Mouse (Mus musculus): ENCODE measurements around the gene Ebp. TPM values are rescaled to one million over a fixed set of nuclear protein-coding genes. Genes with fewer than 3 reads are reported as not detected.

Gene Ebp
- polyA plus RNA-seq (2016; fragmentation: Nextera tagmentation; extraction: Ambion mirVana): 23.3 and 28.2 TPM in 2 replicates

DNA sequence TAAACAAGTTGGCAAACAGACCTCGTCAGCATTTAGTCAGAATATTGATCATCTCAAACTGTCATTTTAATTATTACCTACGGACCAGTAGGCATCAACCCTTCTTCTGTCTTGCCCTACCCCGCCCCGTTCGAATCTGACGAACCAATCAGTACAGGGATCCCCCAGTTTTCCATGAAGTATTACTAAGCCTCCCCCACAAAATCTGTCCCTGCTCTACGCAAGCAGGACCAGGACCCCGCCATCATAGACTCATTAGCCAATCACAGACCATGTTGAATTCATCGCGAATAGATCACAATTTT lies at the start of gene Ebp:
Gene Ebp (minus strand): TSS at position 94 of the 305 bp plus-strand sequence.
- H3K4me3 ChIP-seq (replicated peaks): peak within 1 kb of the TSS; percentile 49
- no peaks in the 10 kb centered on the region for H3K4me1 ChIP-seq (replicated peaks)
- peak within 1 kb of the TSS; percentile 51 for H3K9ac ChIP-seq (replicated peaks)
- 30% methylated on average over 10 of the region's 10 CpGs for WGBS
- H3K4me2 ChIP-seq: peak within 1 kb of the TSS; percentile 58
- ATAC-seq (ENCODE audit: insufficient number of reproducible peaks, insufficient read depth, low FRiP score, low TSS enrichment, low read depth): peak; percentile 26; the same call in 1 of the 2 replicates
- H3K27ac ChIP-seq: peak within 1 kb of the TSS; percentile 73
- H3K9me3 ChIP-seq: 0 out of 2 replicates have a peak, but pooled peaks cover 4% of the 10 kb centered on the region
- no peaks in the 10 kb centered on the region for H3K36me3 ChIP-seq
- H3K27me3 ChIP-seq: no peaks in the 10 kb centered on the region

- 82% methylated on average over 13 of the region's 13 CpGs for WGBS
- Histone ChIP-seq H3K27me3 (no peaks in the 10 kb centered on the region), H3K9ac (replicated peaks) (no peak overlapping the region), H3K4me1 (replicated peaks) (no peaks in the 10 kb centered on the region), H3K9me3 (no peaks in the 10 kb centered on the region), H3K27ac (no peak overlapping the region), H3K36me3 (peaks cover 19% of the 10 kb centered on the region), H3K4me3 (replicated peaks) (no peak overlapping the region), H3K4me2 (no peak overlapping the region)
- ATAC-seq (ENCODE audit: insufficient number of reproducible peaks, insufficient read depth, low FRiP score, low TSS enrichment, low read depth): no peak
Observed at GRCm38 (mm10) chrX:8238804-8239395, 45.6 kb upstream of the Ebp start.

DNA sequence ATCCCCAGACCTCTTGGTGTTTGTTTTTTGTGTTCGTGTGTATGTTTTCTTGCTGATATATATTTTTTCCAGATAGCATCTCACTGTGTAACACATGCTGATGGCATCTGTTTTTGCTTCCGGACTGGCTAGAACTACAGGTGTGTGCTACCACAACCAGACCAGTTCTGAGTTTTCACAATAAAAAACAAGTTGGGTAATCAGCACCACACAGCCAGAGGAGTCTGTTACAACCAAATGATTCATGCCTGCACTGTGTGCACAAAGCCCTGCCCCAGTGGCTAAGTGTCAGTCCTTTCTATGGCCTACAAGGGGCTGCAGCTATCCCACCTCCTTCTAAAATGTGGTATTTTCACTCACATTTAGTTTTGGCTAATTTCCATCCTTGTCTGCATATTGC lies 43.4 kb upstream of the Ebp start:
- Histone ChIP-seq H3K27ac (no peak overlapping the region), H3K36me3 (peaks cover 8% of the 10 kb centered on the region), H3K9ac (replicated peaks) (no peak overlapping the region), H3K4me3 (replicated peaks) (no peak overlapping the region), H3K4me1 (replicated peaks) (no peaks in the 10 kb centered on the region), H3K4me2 (no peak overlapping the region), H3K27me3 (no peaks in the 10 kb centered on the region), H3K9me3 (no peaks in the 10 kb centered on the region)
- ATAC-seq (ENCODE audit: insufficient number of reproducible peaks, insufficient read depth, low FRiP score, low TSS enrichment, low read depth): no peak
- 73% methylated on average over 2 of the region's 2 CpGs for WGBS

DNA sequence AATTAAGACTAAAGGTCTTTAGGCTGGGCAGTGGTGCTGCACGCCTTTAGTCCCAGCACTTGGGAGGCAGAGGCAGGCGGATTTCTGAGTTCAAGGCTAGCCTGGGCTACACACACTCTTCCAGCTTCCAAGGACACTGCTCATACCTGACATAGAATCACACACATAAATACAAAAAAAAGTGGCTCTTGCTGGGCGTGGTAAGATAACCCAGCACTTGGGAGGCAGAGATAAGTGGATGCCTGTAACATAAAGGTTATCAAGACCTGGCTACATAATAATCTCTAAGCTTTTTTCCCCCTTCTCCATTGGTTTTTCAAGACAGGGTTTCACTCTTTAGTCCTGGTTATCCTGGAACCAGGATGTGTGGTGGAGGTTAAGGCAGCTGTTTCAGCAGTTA lies 40.3 kb upstream of the Ebp start:
- no peaks in the 10 kb centered on the region for H3K36me3 ChIP-seq
- no peaks in the 10 kb centered on the region for H3K9me3 ChIP-seq
- H3K4me1 ChIP-seq (replicated peaks): no peaks in the 10 kb centered on the region
- no peaks in the 10 kb centered on the region for H3K27me3 ChIP-seq
- no peak overlapping the region for H3K9ac ChIP-seq (replicated peaks)
- no peak overlapping the region for H3K27ac ChIP-seq
- H3K4me2 ChIP-seq: no peak overlapping the region
- ATAC-seq (ENCODE audit: insufficient number of reproducible peaks, insufficient read depth, low FRiP score, low TSS enrichment, low read depth): no peak
- no peak overlapping the region for H3K4me3 ChIP-seq (replicated peaks)
- WGBS: 86% methylated on average over 3 of the region's 3 CpGs

GRCm38 (mm10) chrX:8230272-8230671 lies 37.0 kb upstream of the Ebp start:
- Histone ChIP-seq H3K36me3 (no peaks in the 10 kb centered on the region), H3K4me3 (replicated peaks) (no peak overlapping the region), H3K27me3 (no peaks in the 10 kb centered on the region), H3K4me1 (replicated peaks) (no peaks in the 10 kb centered on the region), H3K9ac (replicated peaks) (no peak overlapping the region), H3K27ac (no peak overlapping the region), H3K4me2 (no peak overlapping the region), H3K9me3 (0 out of 2 replicates have a peak, but pooled peaks cover 2% of the 10 kb centered on the region)
- 66% methylated on average over 4 of the region's 4 CpGs for WGBS
- no peak for ATAC-seq (ENCODE audit: insufficient number of reproducible peaks, insufficient read depth, low FRiP score, low TSS enrichment, low read depth)

DNA sequence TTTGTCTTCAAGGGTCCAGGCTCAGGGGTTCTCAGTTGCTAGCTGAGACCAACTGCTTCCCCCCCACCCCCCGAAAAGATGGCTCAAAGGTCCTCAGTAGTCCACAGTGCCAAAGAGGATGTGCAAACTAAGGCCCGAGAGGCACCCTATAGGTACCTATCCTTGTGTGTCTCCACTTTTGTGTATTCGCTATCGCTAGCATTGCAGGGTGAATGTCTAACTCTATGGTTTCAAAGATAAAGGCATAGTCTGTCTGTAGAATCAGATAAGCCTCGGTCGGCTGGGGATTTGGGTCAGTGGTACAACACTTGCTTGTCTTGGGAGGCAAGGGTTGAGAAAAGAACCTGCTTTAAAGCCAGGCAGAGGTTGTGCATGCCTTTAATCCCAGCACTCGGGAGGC lies 30.2 kb upstream of the Ebp start:
- Histone ChIP-seq H3K9ac (replicated peaks) (no peak overlapping the region), H3K4me1 (replicated peaks) (no peaks in the 10 kb centered on the region), H3K27ac (no peak overlapping the region), H3K4me3 (replicated peaks) (no peak overlapping the region), H3K9me3 (0 out of 2 replicates have a peak, but pooled peaks cover 2% of the 10 kb centered on the region), H3K27me3 (no peaks in the 10 kb centered on the region), H3K36me3 (no peaks in the 10 kb centered on the region), H3K4me2 (no peak overlapping the region)
- WGBS: 91% methylated on average over 7 of the region's 7 CpGs
- ATAC-seq (ENCODE audit: insufficient number of reproducible peaks, insufficient read depth, low FRiP score, low TSS enrichment, low read depth): no peak

DNA sequence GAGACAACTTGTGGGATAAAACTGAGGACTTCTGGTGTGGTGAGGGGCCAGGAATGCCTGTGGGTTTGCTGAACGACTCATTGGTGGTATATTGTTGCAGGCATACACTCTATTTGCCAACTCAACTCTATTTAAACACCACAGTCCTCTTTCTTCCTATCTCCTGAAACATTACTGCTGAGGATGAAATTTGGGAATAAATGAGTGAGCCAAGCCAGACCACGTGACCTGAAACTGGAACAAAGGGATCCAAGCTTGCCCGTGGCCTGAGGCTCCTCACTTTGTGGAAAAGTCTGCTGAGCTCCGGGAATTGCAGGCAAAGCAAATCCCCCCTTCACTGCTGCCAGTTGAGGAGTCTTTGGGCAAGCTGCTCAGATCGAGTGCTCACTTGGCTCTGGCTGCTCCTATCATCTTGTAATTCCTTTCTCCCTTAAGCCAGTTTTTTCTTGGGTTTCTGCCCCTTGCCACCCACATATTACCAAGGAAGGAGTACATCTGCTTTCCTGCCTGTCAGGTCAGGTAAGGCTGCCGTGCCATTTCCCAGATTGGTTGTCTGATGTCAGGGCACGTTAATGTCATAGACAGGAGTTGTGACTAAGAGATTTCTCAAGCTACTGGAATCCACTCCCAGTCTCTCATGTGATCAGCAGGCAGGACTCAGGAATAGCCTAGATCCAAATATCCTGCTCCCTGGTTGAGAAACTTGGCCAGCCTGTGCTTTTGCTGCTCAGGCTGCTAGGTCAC lies 29.5 kb upstream of the Ebp start:
- no peak for ATAC-seq (ENCODE audit: insufficient number of reproducible peaks, insufficient read depth, low FRiP score, low TSS enrichment, low read depth)
- Histone ChIP-seq H3K4me3 (replicated peaks) (no peak overlapping the region), H3K27ac (no peak overlapping the region), H3K27me3 (no peaks in the 10 kb centered on the region), H3K9ac (replicated peaks) (no peak overlapping the region), H3K4me1 (replicated peaks) (no peaks in the 10 kb centered on the region), H3K9me3 (0 out of 2 replicates have a peak, but pooled peaks cover 2% of the 10 kb centered on the region), H3K4me2 (no peak overlapping the region), H3K36me3 (no peaks in the 10 kb centered on the region)
- 63% methylated on average over 7 of the region's 7 CpGs for WGBS

DNA sequence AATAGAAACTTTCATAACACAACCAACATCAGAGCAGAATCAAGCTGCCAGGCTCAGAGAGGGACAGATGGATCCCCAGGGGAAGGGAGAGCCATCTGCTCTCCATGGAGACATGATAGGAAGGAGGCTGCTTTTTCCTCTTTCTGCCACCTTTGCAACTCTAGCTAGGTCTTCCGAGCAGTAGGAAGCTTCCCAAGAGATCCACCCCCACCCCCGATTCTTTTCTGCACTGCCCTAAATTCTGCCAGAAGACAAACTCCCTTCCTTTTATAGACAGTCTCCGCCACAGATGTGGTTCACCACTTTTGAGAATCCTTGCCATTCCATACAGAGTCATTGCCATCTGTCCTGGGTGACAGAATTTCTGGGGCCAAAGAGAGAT lies 29.0 kb upstream of the Ebp start:
- Histone ChIP-seq H3K9me3 (0 out of 2 replicates have a peak, but pooled peaks cover 2% of the 10 kb centered on the region), H3K27ac (no peak overlapping the region), H3K4me3 (replicated peaks) (no peak overlapping the region), H3K27me3 (no peaks in the 10 kb centered on the region), H3K4me2 (no peak overlapping the region), H3K4me1 (replicated peaks) (no peaks in the 10 kb centered on the region), H3K36me3 (no peaks in the 10 kb centered on the region), H3K9ac (replicated peaks) (no peak overlapping the region)
- no peak for ATAC-seq (ENCODE audit: insufficient number of reproducible peaks, insufficient read depth, low FRiP score, low TSS enrichment, low read depth)
- WGBS: 76% methylated on average over 3 of the region's 3 CpGs

DNA sequence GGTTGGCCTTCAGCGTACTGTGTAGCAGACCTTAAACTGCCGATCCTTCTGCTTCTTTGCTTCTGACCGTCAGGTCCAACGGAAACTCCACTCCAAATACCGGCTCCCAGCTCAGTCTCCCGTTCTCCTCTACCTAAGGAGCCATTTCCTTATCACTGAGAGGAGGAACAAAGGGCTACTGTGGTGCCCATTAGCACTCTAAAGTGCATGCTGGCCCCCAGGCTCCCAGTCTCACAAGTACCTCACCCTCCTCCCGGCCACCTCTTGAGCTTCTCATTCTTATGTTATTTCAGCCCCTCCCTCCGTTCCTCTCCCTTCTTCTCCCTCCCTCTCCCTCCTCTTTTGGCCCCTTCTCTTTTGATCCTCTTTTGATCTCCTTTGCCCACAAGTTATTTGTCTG lies 26.3 kb upstream of the Ebp start:
- Histone ChIP-seq H3K4me1 (replicated peaks) (no peaks in the 10 kb centered on the region), H3K9ac (replicated peaks) (no peak overlapping the region), H3K9me3 (no peaks in the 10 kb centered on the region), H3K4me2 (no peak overlapping the region), H3K27ac (no peak overlapping the region), H3K27me3 (no peaks in the 10 kb centered on the region), H3K36me3 (no peaks in the 10 kb centered on the region), H3K4me3 (replicated peaks) (no peak overlapping the region)
- WGBS: 29% methylated on average over 8 of the region's 8 CpGs
- no peak for ATAC-seq (ENCODE audit: insufficient number of reproducible peaks, insufficient read depth, low FRiP score, low TSS enrichment, low read depth)

- WGBS: 63% methylated on average over 2 of the region's 2 CpGs
- Histone ChIP-seq H3K27ac (no peak overlapping the region), H3K9ac (replicated peaks) (no peak overlapping the region), H3K4me3 (replicated peaks) (no peak overlapping the region), H3K9me3 (no peaks in the 10 kb centered on the region), H3K4me1 (replicated peaks) (no peaks in the 10 kb centered on the region), H3K27me3 (no peaks in the 10 kb centered on the region), H3K36me3 (no peaks in the 10 kb centered on the region), H3K4me2 (no peak overlapping the region)
- no peak for ATAC-seq (ENCODE audit: insufficient number of reproducible peaks, insufficient read depth, low FRiP score, low TSS enrichment, low read depth)
Observed at GRCm38 (mm10) chrX:8218114-8218513, 24.8 kb upstream of the Ebp start.

DNA sequence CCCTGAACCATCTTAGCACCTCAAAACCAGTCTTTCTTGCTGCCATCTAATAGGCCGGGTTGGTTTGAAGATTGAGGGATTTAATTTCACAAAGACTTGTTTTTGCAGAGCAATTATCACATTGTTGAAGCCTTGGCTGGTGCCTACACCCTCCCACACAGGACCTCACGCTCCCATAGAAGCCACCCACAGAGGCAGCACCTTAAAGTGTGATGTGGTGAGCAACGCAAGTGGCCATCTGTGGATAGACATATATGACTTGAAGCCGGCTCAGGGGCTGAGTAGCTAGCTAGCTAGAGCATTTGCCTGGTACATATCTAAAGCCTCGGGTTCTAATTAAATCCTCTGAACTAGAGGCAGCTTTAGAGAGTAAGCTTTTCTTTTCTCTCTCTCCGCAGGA lies 24.1 kb upstream of the Ebp start:
- Histone ChIP-seq H3K9me3 (no peaks in the 10 kb centered on the region), H3K4me1 (replicated peaks) (no peaks in the 10 kb centered on the region), H3K4me2 (no peak overlapping the region), H3K4me3 (replicated peaks) (no peak overlapping the region), H3K27ac (no peak overlapping the region), H3K27me3 (no peaks in the 10 kb centered on the region), H3K9ac (replicated peaks) (no peak overlapping the region), H3K36me3 (no peaks in the 10 kb centered on the region)
- 34% methylated on average over 6 of the region's 6 CpGs for WGBS
- no peak for ATAC-seq (ENCODE audit: insufficient number of reproducible peaks, insufficient read depth, low FRiP score, low TSS enrichment, low read depth)

Data from limb, embryonic 12.5 days (tissue).